8 mouse cellular contexts compared by ENCODE assay signal in the genomic region with DNA sequence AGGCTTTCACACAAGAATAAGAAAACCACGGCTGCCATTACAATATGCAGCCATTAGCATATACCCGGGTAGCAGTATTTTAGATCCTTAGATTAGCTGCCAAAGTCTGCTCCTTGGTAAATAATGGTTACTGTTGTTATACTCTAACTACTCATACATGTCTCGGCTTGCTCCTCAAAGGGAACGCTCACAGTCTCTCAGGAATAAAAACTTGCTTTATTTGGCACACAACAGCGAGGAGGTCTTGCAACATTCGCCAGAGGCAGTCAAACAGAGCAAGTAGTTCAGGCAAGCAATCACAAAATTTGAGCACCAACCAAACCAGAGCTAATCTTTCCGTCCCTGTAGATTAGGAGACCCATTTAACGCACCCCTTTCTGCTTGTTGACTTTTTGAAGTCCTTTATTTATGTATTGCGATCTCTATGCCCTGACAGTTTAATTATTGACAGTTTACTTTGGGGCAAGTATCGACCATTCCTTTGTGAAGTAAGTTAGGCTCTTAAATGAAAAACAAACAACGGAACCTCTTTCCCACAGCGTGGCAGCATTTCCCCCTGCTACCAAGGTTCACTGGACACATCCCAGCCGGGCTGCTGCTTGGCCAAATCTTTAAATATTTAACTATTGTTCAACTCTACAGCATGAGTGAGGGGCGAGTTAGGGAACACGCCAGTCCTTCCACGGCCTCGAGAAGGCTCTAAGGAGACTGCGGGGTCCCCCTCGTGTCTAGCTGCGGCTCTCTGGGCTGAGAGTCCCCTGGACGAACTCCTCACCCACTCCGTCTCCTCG. TPM values are rescaled to one million over a fixed set of nuclear protein-coding genes. Genes with fewer than 3 reads are reported as not detected.
DNase-seq lines count a peak whose midpoint lies in the region; ATAC-seq and TF ChIP-seq lines count a peak whose summit lies in the region.

No protein-coding gene starts in this region.

- peak overlapping the region; percentile 75 for H3K27ac ChIP-seq in neural tube, embryonic 11.5 days (ENCODE audit: low read depth, low read length)
- peak overlapping the region; percentile 87 for H3K27ac ChIP-seq in forebrain, postnatal 0 days (ENCODE audit: low read depth, low read length)
- H3K27ac ChIP-seq in liver, embryonic 11.5 days (ENCODE audit: low read depth, low read length): peak overlapping the region; percentile 88; the same call in 1 of the 2 replicates

- TF ChIP-seq CTCF in brain, embryonic 14.5 days (IDR thresholded peaks at IDR 0.05; ENCODE audit: borderline replicate concordance, extremely low read depth, insufficient read depth, insufficient read length): no peak
- no peak for TF ChIP-seq CTCF in forebrain, postnatal 0 days (IDR thresholded peaks at IDR 0.05; ENCODE audit: low read depth)

- peak overlapping the region; percentile 62 for H3K4me2 ChIP-seq in neural tube, embryonic 11.5 days (ENCODE audit: low read depth)
- peak overlapping the region; percentile 63 for H3K4me2 ChIP-seq in forebrain, postnatal 0 days (ENCODE audit: low read depth)
- peak overlapping the region; percentile 81 for H3K4me2 ChIP-seq in liver, embryonic 11.5 days
- peak overlapping the region; percentile 83 for H3K4me2 ChIP-seq in myocyte (ENCODE audit: low read depth)

- 4% methylated on average over 23 of the region's 23 CpGs for WGBS in neural tube, embryonic 11.5 days
- 1% methylated on average over 23 of the region's 23 CpGs for WGBS in forebrain, postnatal 0 days
- 4% methylated on average over 23 of the region's 23 CpGs for WGBS in liver, embryonic 11.5 days

- no peaks in the 10 kb centered on the region for H3K9me3 ChIP-seq in neural tube, embryonic 11.5 days (ENCODE audit: control insufficient read depth, low read length)
- no peaks in the 10 kb centered on the region for H3K9me3 ChIP-seq in forebrain, postnatal 0 days (ENCODE audit: low read length)
- no peaks in the 10 kb centered on the region for H3K9me3 ChIP-seq in liver, embryonic 11.5 days (ENCODE audit: control insufficient read depth, low read length)

- H3K4me1 ChIP-seq in neural tube, embryonic 11.5 days (ENCODE audit: control insufficient read depth, insufficient read depth, low read length): peaks cover 12% of the 10 kb centered on the region
- peaks cover 12% of the 10 kb centered on the region; the same call in 1 of the 2 replicates for H3K4me1 ChIP-seq in forebrain, postnatal 0 days (ENCODE audit: insufficient read depth)
- H3K4me1 ChIP-seq in liver, embryonic 11.5 days (replicated peaks; ENCODE audit: control insufficient read depth, insufficient read depth, low read length): peaks cover 12% of the 10 kb centered on the region

- H3K9ac ChIP-seq in neural tube, embryonic 11.5 days (ENCODE audit: low read length): peak overlapping the region; percentile 88
- H3K9ac ChIP-seq in forebrain, postnatal 0 days: peak overlapping the region; percentile 72
- H3K9ac ChIP-seq in liver, embryonic 11.5 days (ENCODE audit: low read depth, low read length): peak overlapping the region; percentile 97

- no peak for DNase-seq in neural tube, embryonic 11.5 days (ENCODE audit: low spot score)
- DNase-seq in neural tube, embryonic 10.5 days (ENCODE audit: extremely low spot score, low spot score): no peak
- DNase-seq in brain, embryonic 14.5 days (ENCODE audit: low read depth): peak; percentile 78
- peak; percentile 67 for DNase-seq in forebrain, postnatal 0 days
- peak; percentile 46 for DNase-seq in liver, embryonic 11.5 days (ENCODE audit: low spot score)
- no peak for DNase-seq in spleen, postnatal 36 days (ENCODE audit: low spot score in 2 of 2)

- TF ChIP-seq POLR2A in brain, embryonic 14.5 days (IDR thresholded peaks at IDR 0.05; ENCODE audit: borderline replicate concordance, extremely low read depth, insufficient read depth, insufficient read length, poor library complexity, severe bottlenecking): no peak
- no peak for TF ChIP-seq POLR2A in myocyte (IDR thresholded peaks at IDR 0.05; ENCODE audit: insufficient read length, low read depth)

- ATAC-seq in neural tube, embryonic 11.5 days (ENCODE audit: insufficient read depth, low FRiP score, low TSS enrichment): peak; percentile 60
- peak; percentile 59 for ATAC-seq in forebrain, postnatal 0 days
- peak; percentile 1 for ATAC-seq in inflammation-experienced regulatory T-cells, adult 6 months
- ATAC-seq in liver, embryonic 11.5 days (replicated peaks; ENCODE audit: low FRiP score): peak; percentile 47

- no peaks in the 10 kb centered on the region for H3K36me3 ChIP-seq in neural tube, embryonic 11.5 days (ENCODE audit: control insufficient read depth, insufficient read depth, low read length)
- H3K36me3 ChIP-seq in forebrain, postnatal 0 days (ENCODE audit: insufficient read depth): no peaks in the 10 kb centered on the region
- H3K36me3 ChIP-seq in liver, embryonic 11.5 days (ENCODE audit: control insufficient read depth, insufficient read depth, low read length): peaks cover 3% of the 10 kb centered on the region; the same call in 1 of the 2 replicates
- peaks cover 9% of the 10 kb centered on the region for H3K36me3 ChIP-seq in myocyte (ENCODE audit: control insufficient read depth, insufficient read depth)

- H3ac ChIP-seq in myocyte (ENCODE audit: control insufficient read depth, insufficient read length): peak overlapping the region; percentile 83

- H3K79me2 ChIP-seq in myocyte (ENCODE audit: control insufficient read depth, insufficient read depth): peaks cover 32% of the 10 kb centered on the region

- H3K4me3 ChIP-seq in neural tube, embryonic 11.5 days (ENCODE audit: low read depth, low read length): peak overlapping the region; percentile 87
- H3K4me3 ChIP-seq in forebrain, postnatal 0 days (ENCODE audit: low read depth, low read length): peak overlapping the region; percentile 91
- peak overlapping the region; percentile 95 for H3K4me3 ChIP-seq in liver, embryonic 11.5 days (ENCODE audit: low read depth, low read length)
- H3K4me3 ChIP-seq in myocyte: peak overlapping the region; percentile 66

- H3K27me3 ChIP-seq in neural tube, embryonic 11.5 days (ENCODE audit: control insufficient read depth, insufficient read depth, low read length): no peaks in the 10 kb centered on the region
- no peaks in the 10 kb centered on the region for H3K27me3 ChIP-seq in forebrain, postnatal 0 days (ENCODE audit: insufficient read depth, low read length)
- H3K27me3 ChIP-seq in liver, embryonic 11.5 days (replicated peaks; ENCODE audit: control insufficient read depth, insufficient read depth, low read length): no peaks in the 10 kb centered on the region
- no peaks in the 10 kb centered on the region for H3K27me3 ChIP-seq in myocyte (ENCODE audit: control insufficient read depth, insufficient read depth, insufficient read length)

TF ChIP-seq in myocyte, 11 proteins besides CTCF, POLR2A, EP300 and RAD21:
- peak; percentile 30; the same call in 1 of the 2 replicates for TF ChIP-seq CEBPB (IDR thresholded peaks at IDR 0.05; ENCODE audit: insufficient read depth, poor library complexity, severe bottlenecking)
- TF ChIP-seq POLR2AphosphoS2 (IDR thresholded peaks at IDR 0.05; ENCODE audit: insufficient read length, low read depth): no peak
- no peak for TF ChIP-seq SRF (IDR thresholded peaks at IDR 0.05; ENCODE audit: control insufficient read depth, insufficient read length, low read depth)

RNA-seq across cellular contexts. Expression of a gene that starts 0.6 kb away (rescaled TPM):
- 58.4 and 58.7 TPM in 2 replicates for polyA plus RNA-seq in neural tube, embryonic 11.5 days (2014; fragmentation: Nextera tagmentation; extraction: Ambion mirVana)
- polyA plus RNA-seq in brain, embryonic 14.5 days (2012; rRNA removed): 30.3 and 33.9 TPM in 2 replicates
- 40.3 and 46.5 TPM in 2 replicates for total RNA-seq in forebrain, postnatal 0 days (2014; rRNA removed)
- polyA plus RNA-seq in forebrain, postnatal 0 days (2015; fragmentation: Nextera tagmentation; extraction: Ambion mirVana): 34.0 and 36.8 TPM in 2 replicates
- polyA plus RNA-seq in inflammation-experienced regulatory T-cells, adult 6 months (2017; shearing (Covaris generic)): 100 to 1,000 TPM in 1 of 3 experiments, 10 to 100 TPM in 2; 67.7 to 100 (median 82.4) TPM
- polyA plus RNA-seq in liver, embryonic 11.5 days (2014; fragmentation: Nextera tagmentation; extraction: Ambion mirVana): 48.0 and 55.0 TPM in 2 replicates
- 18.3 TPM for polyA plus RNA-seq in myocyte (2012; fragmentation: generic; extraction: Trizol)

Comparison
In these comparisons a context has a peak if more than half of its experiments do, and no peak if none do; other contexts are left out.
1. ATAC-seq: peak in every context shown above with its lines; median percentile 60 in neural tube, embryonic 11.5 days; 59 in forebrain, postnatal 0 days; 47 in liver, embryonic 11.5 days; 1 in inflammation-experienced regulatory T-cells, adult 6 months.
2. DNase-seq: peak in brain, embryonic 14.5 days (single experiment), forebrain, postnatal 0 days (single experiment) and liver, embryonic 11.5 days (single experiment); none in neural tube, embryonic 11.5 days (single experiment), neural tube, embryonic 10.5 days (single experiment) and spleen, postnatal 36 days (0 of 2).
3. Peak in every context shown above with its lines, with median percentiles within 50 percentile points of each other: H3K27ac ChIP-seq, H3K4me2 ChIP-seq, H3K4me3 ChIP-seq and H3K9ac ChIP-seq.